Mouse (Mus musculus) hindbrain, embryonic 14.5 days (tissue): ENCODE measurements around the gene Srrm1. TPM values are rescaled to one million over a fixed set of nuclear protein-coding genes. Genes with fewer than 3 reads are reported as not detected.
A peak's percentile ranks its signal among the peaks of the same experiment; 100 is the strongest.

Experiments used
- ATAC-seq: fragments of 200-750 bp; cut with Nextera tagmentation; 2 replicates; pipeline ENCODE4 v1.8.0; 2017; ENCODE audit warnings: moderate number of reproducible peaks, mild to moderate bottlenecking, moderate TSS enrichment, moderate library complexity; ENCODE audit not compliant: low FRiP score
- DNase-seq: peaks from one replicate; pipeline ENCODE4 v3.0.0-alpha.2; 2015; ENCODE audit warnings: low spot score
- H3K27ac ChIP-seq: fragments of 300-500 bp; sonication (generic); 2 replicates; pipeline ENCODE4 v1.5.1; 2014; ENCODE audit warnings: mild to moderate bottlenecking, moderate library complexity
- H3K27me3 ChIP-seq: fragments of 300-500 bp; sonication (generic); 2 replicates; pipeline ENCODE4 v1.6.1; 2014; ENCODE audit warnings: mild to moderate bottlenecking, low read length, mixed read lengths; ENCODE audit not compliant: control insufficient read depth, insufficient read depth
- H3K36me3 ChIP-seq: fragments of 300-500 bp; sonication (generic); replicated peaks from 2 replicates; pipeline ENCODE4 v1.6.1; 2014; ENCODE audit not compliant: control insufficient read depth, insufficient read depth
- H3K4me1 ChIP-seq: fragments of 300-500 bp; sonication (generic); replicated peaks from 2 replicates; pipeline ENCODE4 v1.6.1; 2014; ENCODE audit warnings: antibody characterized with exemption, low read length, mixed read lengths; ENCODE audit not compliant: control insufficient read depth, insufficient read depth
- H3K4me2 ChIP-seq: fragments of 300-500 bp; sonication (generic); replicated peaks from 2 replicates; pipeline ENCODE4 v1.6.1; 2014; ENCODE audit warnings: mild to moderate bottlenecking, moderate library complexity
- H3K4me3 ChIP-seq: fragments of 300-500 bp; sonication (generic); replicated peaks from 2 replicates; pipeline ENCODE4 v1.5.1; 2014; ENCODE audit warnings: mild to moderate bottlenecking, low read length
- H3K9ac ChIP-seq: fragments of 300-500 bp; sonication (generic); 2 replicates; pipeline ENCODE4 v1.6.1; 2014
- H3K9me3 ChIP-seq: fragments of 300-500 bp; sonication (generic); 2 replicates; pipeline ENCODE4 v1.6.1; 2016; ENCODE audit warnings: low read length; ENCODE audit not compliant: control insufficient read depth
- WGBS: fragments of 180-500 bp; shearing (Covaris S2); extraction: QIAGEN DNeasy Blood & Tissue Kit; methylation state at CpG from one replicate; pipeline ENCODE4 v1.1.7; 2014; 5-methylcytosine and 5-hydroxymethylcytosine counted together
- polyA plus RNA-seq: library from polyadenylated mRNA; unstranded; fragments of >200 nt; fragmentation: Nextera tagmentation; extraction: Ambion mirVana; gene quantifications from 2 replicates; pipeline ENCODE4 v1.2.1, GENCODE M21; 2014

Gene Srrm1
- 137 and 146 TPM in 2 replicates for polyA plus RNA-seq

- peak within 1 kb of the TSS; percentile 67 for H3K4me2 ChIP-seq
- peak within 1 kb of the TSS; percentile 98 for H3K9ac ChIP-seq
- peaks cover 18% of the 10 kb centered on the region for H3K4me1 ChIP-seq
- peak; percentile 96 for ATAC-seq
- H3K27me3 ChIP-seq = no peaks in the 10 kb centered on the region
- peak; percentile 100 for DNase-seq
- H3K27ac ChIP-seq = peak within 1 kb of the TSS; percentile 97
- H3K9me3 ChIP-seq = no peaks in the 10 kb centered on the region
- peak within 1 kb of the TSS; percentile 99 for H3K4me3 ChIP-seq
- WGBS = 0% methylated on average over 69 of the region's 69 CpGs
- no peaks in the 10 kb centered on the region for H3K36me3 ChIP-seq
These were observed at the start of gene Srrm1 for GRCm38 (mm10) chr4:135353066-135353793. Gene Srrm1 (minus strand): TSS chr4:135353321.

GRCm38 (mm10) chr4:135401881-135402280 is 48.8 kb upstream of the Srrm1 start:
- DNase-seq (peak; percentile 25), ATAC-seq (no peak)
- peaks cover 29% of the 10 kb centered on the region for H3K27me3 ChIP-seq
- no peak overlapping the region for H3K4me3 ChIP-seq
- H3K9ac ChIP-seq = no peak overlapping the region
- no peak overlapping the region for H3K4me2 ChIP-seq
- 36% methylated on average over 7 of the region's 7 CpGs for WGBS
- H3K9me3 ChIP-seq = no peaks in the 10 kb centered on the region
- H3K4me1 ChIP-seq = peaks cover 9% of the 10 kb centered on the region; the same call in 1 of the 2 replicates
- H3K36me3 ChIP-seq = no peaks in the 10 kb centered on the region
- H3K27ac ChIP-seq = no peak overlapping the region

DNA sequence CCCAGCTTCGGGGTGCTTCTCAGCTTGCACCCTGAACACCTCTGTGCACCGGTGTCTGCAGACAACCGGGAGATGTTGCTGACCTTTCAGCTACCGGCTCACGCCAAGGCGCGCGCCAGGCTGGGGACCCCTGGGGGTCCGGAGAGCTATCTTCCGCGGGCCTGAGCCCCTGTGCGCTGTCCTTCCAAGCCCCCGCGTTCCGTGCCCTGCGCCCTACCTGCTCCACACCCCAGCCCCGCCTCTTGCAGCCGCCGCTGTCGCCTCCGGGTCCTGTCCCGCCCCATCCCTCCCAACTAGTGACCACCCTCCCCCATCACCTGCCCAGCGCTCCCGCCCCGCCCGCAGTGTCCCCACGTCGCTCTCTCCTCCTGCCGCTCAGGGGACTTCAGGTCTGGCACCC is 44.9 kb upstream of the Srrm1 start, which contains the start of gene Ncmap:
Gene Ncmap, minus strand, starts transcription at position 237 of the 400 bp plus-strand sequence.
- ATAC-seq (no peak), DNase-seq (no peak)
- peak within 1 kb of the TSS; percentile 27 for H3K4me3 ChIP-seq
- H3K27me3 ChIP-seq = peaks cover 39% of the 10 kb centered on the region
- H3K4me1 ChIP-seq = peaks cover 9% of the 10 kb centered on the region; the same call in 1 of the 2 replicates
- WGBS = 2% methylated on average over 28 of the region's 29 CpGs
- H3K9ac ChIP-seq = peak within 1 kb of the TSS; percentile 42; the same call in 1 of the 2 replicates
- no peaks in the 10 kb centered on the region for H3K9me3 ChIP-seq
- H3K27ac ChIP-seq = no peak within 1 kb of the TSS
- no peaks in the 10 kb centered on the region for H3K36me3 ChIP-seq
- peak within 1 kb of the TSS; percentile 53 for H3K4me2 ChIP-seq

GRCm38 (mm10) chr4:135397551-135397950 is 44.4 kb upstream of the Srrm1 start:
- H3K4me3 ChIP-seq = peak overlapping the region; percentile 27
- ATAC-seq (no peak), DNase-seq (no peak)
- no peaks in the 10 kb centered on the region for H3K9me3 ChIP-seq
- peaks cover 39% of the 10 kb centered on the region for H3K27me3 ChIP-seq
- H3K36me3 ChIP-seq = no peaks in the 10 kb centered on the region
- WGBS = 3% methylated on average over 16 of the region's 16 CpGs
- peak overlapping the region; percentile 42; the same call in 1 of the 2 replicates for H3K9ac ChIP-seq
- peaks cover 9% of the 10 kb centered on the region; the same call in 1 of the 2 replicates for H3K4me1 ChIP-seq
- H3K4me2 ChIP-seq = peak overlapping the region; percentile 53
- no peak overlapping the region for H3K27ac ChIP-seq

GRCm38 (mm10) chr4:135396303-135396702 is 43.2 kb upstream of the Srrm1 start:
- Histone ChIP-seq H3K27ac (no peak overlapping the region), H3K36me3 (no peaks in the 10 kb centered on the region), H3K9me3 (no peaks in the 10 kb centered on the region), H3K27me3 (peaks cover 39% of the 10 kb centered on the region), H3K4me2 (no peak overlapping the region), H3K9ac (no peak overlapping the region), H3K4me1 (peaks cover 9% of the 10 kb centered on the region; the same call in 1 of the 2 replicates), H3K4me3 (no peak overlapping the region)
- no peak for ATAC-seq
- WGBS = 83% methylated on average over 5 of the region's 5 CpGs
- DNase-seq = no peak

DNA sequence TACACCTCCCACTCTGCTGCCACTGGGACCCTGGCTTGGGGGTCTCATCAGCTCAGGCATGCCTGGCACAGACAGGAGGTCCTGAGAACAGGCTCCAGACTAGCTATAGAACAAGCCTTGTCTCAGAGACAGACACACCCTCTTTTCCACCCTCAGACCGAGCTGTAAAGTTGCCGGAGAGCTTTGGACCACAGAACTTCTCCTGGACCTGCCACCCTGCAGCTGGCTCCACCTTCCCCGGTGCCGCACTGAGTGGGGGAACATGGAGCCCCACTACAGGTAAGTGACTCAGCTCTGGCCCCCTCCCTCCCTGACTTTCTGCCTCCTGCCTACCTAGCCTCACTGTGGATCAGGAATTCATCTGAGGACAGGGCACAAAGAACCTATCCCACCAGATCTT is 42.3 kb upstream of the Srrm1 start:
- Histone ChIP-seq H3K4me2 (no peak overlapping the region), H3K4me1 (peaks cover 9% of the 10 kb centered on the region; the same call in 1 of the 2 replicates), H3K36me3 (no peaks in the 10 kb centered on the region), H3K27ac (no peak overlapping the region), H3K4me3 (no peak overlapping the region), H3K9me3 (no peaks in the 10 kb centered on the region), H3K9ac (no peak overlapping the region), H3K27me3 (peaks cover 39% of the 10 kb centered on the region)
- WGBS = 95% methylated on average over 4 of the region's 4 CpGs
- ATAC-seq (no peak), DNase-seq (no peak)

GRCm38 (mm10) chr4:135394666-135395065 is 41.5 kb upstream of the Srrm1 start:
- Histone ChIP-seq H3K9ac (no peak overlapping the region), H3K27me3 (peaks cover 38% of the 10 kb centered on the region), H3K4me3 (no peak overlapping the region), H3K4me2 (no peak overlapping the region), H3K4me1 (peaks cover 9% of the 10 kb centered on the region; the same call in 1 of the 2 replicates), H3K27ac (no peak overlapping the region), H3K9me3 (no peaks in the 10 kb centered on the region), H3K36me3 (no peaks in the 10 kb centered on the region)
- ATAC-seq (no peak), DNase-seq (no peak)
- WGBS = 83% methylated on average over 7 of the region's 7 CpGs

DNA sequence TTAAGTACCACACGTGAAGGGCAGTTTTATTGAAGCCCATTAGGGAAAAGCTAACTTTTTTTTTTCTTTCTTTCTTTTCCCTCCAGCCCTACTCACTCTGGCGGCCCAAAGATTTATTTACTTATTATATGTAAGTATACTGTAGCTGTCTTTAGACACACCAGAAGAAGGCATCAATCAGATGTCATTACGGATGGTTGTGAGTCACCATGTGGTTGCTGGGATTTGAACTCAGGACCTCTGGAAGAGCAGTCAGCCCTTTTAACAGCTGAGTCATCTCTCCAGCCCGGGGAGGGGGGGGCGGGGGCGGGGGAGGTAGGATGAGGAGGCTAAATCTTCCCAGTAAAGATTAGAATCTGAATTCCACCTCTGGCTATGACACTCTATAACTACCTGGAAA is 40.3 kb upstream of the Srrm1 start:
- Histone ChIP-seq H3K4me3 (no peak overlapping the region), H3K4me1 (peaks cover 8% of the 10 kb centered on the region; the same call in 1 of the 2 replicates), H3K36me3 (no peaks in the 10 kb centered on the region), H3K27ac (no peak overlapping the region), H3K9me3 (no peaks in the 10 kb centered on the region), H3K27me3 (peaks cover 25% of the 10 kb centered on the region), H3K9ac (no peak overlapping the region), H3K4me2 (no peak overlapping the region)
- no peak for ATAC-seq
- no peak for DNase-seq
- WGBS = 84% methylated on average over 6 of the region's 6 CpGs

- no peak for ATAC-seq
- WGBS = 89% methylated on average over 3 of the region's 3 CpGs
- no peak overlapping the region for H3K27ac ChIP-seq
These were observed 39.7 kb upstream of the Srrm1 start for GRCm38 (mm10) chr4:135392801-135393200.

More at GRCm38 (mm10) chr4:135392801-135393200, 39.7 kb upstream of the Srrm1 start:
- H3K36me3 ChIP-seq = no peaks in the 10 kb centered on the region
- H3K4me3 ChIP-seq = no peak overlapping the region
- peaks cover 20% of the 10 kb centered on the region for H3K27me3 ChIP-seq
- no peaks in the 10 kb centered on the region for H3K9me3 ChIP-seq
- DNase-seq = no peak
- 0 out of 2 replicates have a peak, but pooled peaks cover 2% of the 10 kb centered on the region for H3K4me1 ChIP-seq
- H3K9ac ChIP-seq = no peak overlapping the region
- no peak overlapping the region for H3K4me2 ChIP-seq
